Mouse (Mus musculus) intestine, embryonic 14.5 days (tissue): ENCODE results near the gene Fbf1. TPM values are rescaled to one million over a fixed set of nuclear protein-coding genes. Genes with fewer than 3 reads are reported as not detected.

ENCODE experiments used
- ATAC-seq: fragments of 200-750 bp; cut with Nextera tagmentation; replicated peaks from 2 replicates; pipeline ENCODE4 v1.8.0; 2017; ENCODE audit warnings: low read depth, moderate number of reproducible peaks, moderate TSS enrichment, moderate library complexity; ENCODE audit not compliant: low FRiP score, low TSS enrichment
- DNase-seq: peaks from one replicate; pipeline ENCODE4 v3.0.0-alpha.2; 2018; ENCODE audit warnings: low spot score
- H3K27ac ChIP-seq: fragments of 300-500 bp; sonication (generic); 2 replicates; pipeline ENCODE4 v1.5.1; 2014; ENCODE audit warnings: low read depth, mild to moderate bottlenecking, control low read depth
- H3K27me3 ChIP-seq: fragments of 300-500 bp; sonication (generic); replicated peaks from 2 replicates; pipeline ENCODE4 v1.6.1; 2014; ENCODE audit warnings: low read length, control low read depth; ENCODE audit not compliant: control insufficient read depth, insufficient read depth
- H3K36me3 ChIP-seq: fragments of 300-500 bp; sonication (generic); 2 replicates; pipeline ENCODE4 v1.6.1; 2014; ENCODE audit warnings: low read length, control low read depth; ENCODE audit not compliant: control insufficient read depth, insufficient read depth
- H3K4me1 ChIP-seq: fragments of 300-500 bp; sonication (generic); replicated peaks from 2 replicates; pipeline ENCODE4 v1.6.1; 2014; ENCODE audit warnings: low read length, control low read depth, mixed read lengths; ENCODE audit not compliant: control insufficient read depth, insufficient read depth
- H3K4me2 ChIP-seq: fragments of 300-500 bp; sonication (generic); 2 replicates; pipeline ENCODE4 v1.6.1; 2014; ENCODE audit warnings: low read length
- H3K4me3 ChIP-seq: fragments of 300-500 bp; sonication (generic); 2 replicates; pipeline ENCODE4 v1.5.1; 2014; ENCODE audit warnings: low read depth, low read length, control low read depth, mixed read lengths
- H3K9ac ChIP-seq: fragments of 300-500 bp; sonication (generic); 2 replicates; pipeline ENCODE4 v1.6.1; 2014; ENCODE audit warnings: mild to moderate bottlenecking, low read length
- H3K9me3 ChIP-seq: fragments of 300-500 bp; sonication (generic); 2 replicates; pipeline ENCODE4 v1.6.1; 2016; ENCODE audit warnings: low read length, control low read depth; ENCODE audit not compliant: control insufficient read depth
- WGBS: fragments of 180-500 bp; shearing (Covaris S2); extraction: QIAGEN DNeasy Blood & Tissue Kit; methylation state at CpG from one replicate; pipeline ENCODE4 v1.1.7; 2014; 5-methylcytosine and 5-hydroxymethylcytosine counted together
- polyA plus RNA-seq: library from polyadenylated mRNA; unstranded; fragments of >200 nt; fragmentation: Nextera tagmentation; extraction: Ambion mirVana; gene quantifications from 2 replicates; pipeline ENCODE4 v1.2.1, GENCODE M21; 2014

The Fbf1 gene
- polyA plus RNA-seq, 1 experiment from 2014 or later = 22.8 TPM

GRCm38 (mm10) chr11:116195252-116195651 lies 27.3 kb upstream of the Fbf1 start:
- DNase-seq (no peak), ATAC-seq (no peak)
- no peak overlapping the region for H3K4me3 ChIP-seq
- H3K36me3 ChIP-seq = peaks cover 11% of the 10 kb centered on the region; the same call in 1 of the 2 replicates
- no peak overlapping the region; the same call in 1 of the 2 replicates for H3K27ac ChIP-seq
- H3K27me3 ChIP-seq = no peaks in the 10 kb centered on the region
- no peak overlapping the region for H3K4me2 ChIP-seq
- WGBS = 64% methylated on average over 5 of the region's 5 CpGs
- H3K4me1 ChIP-seq = 0 out of 2 replicates have a peak, but pooled peaks cover 12% of the 10 kb centered on the region
- H3K9ac ChIP-seq = no peak overlapping the region
- no peaks in the 10 kb centered on the region for H3K9me3 ChIP-seq

- Histone ChIP-seq H3K4me2 (no peak overlapping the region), H3K4me1 (0 out of 2 replicates have a peak, but pooled peaks cover 10% of the 10 kb centered on the region), H3K27me3 (no peaks in the 10 kb centered on the region), H3K4me3 (no peak overlapping the region), H3K9ac (no peak overlapping the region), H3K27ac (no peak overlapping the region), H3K9me3 (no peaks in the 10 kb centered on the region), H3K36me3 (peaks cover 17% of the 10 kb centered on the region)
- WGBS = 91% methylated on average over 8 of the region's 8 CpGs
- ATAC-seq (no peak), DNase-seq (no peak)
Measured at GRCm38 (mm10) chr11:116194619-116195018, 26.7 kb upstream of the Fbf1 start.

- Histone ChIP-seq H3K9ac (no peak overlapping the region), H3K36me3 (peaks cover 61% of the 10 kb centered on the region), H3K9me3 (no peaks in the 10 kb centered on the region), H3K4me3 (no peak overlapping the region), H3K4me2 (no peak overlapping the region), H3K27ac (no peak overlapping the region), H3K4me1 (no peaks in the 10 kb centered on the region), H3K27me3 (no peaks in the 10 kb centered on the region)
- 60% methylated on average over 11 of the region's 11 CpGs for WGBS
- no peak for DNase-seq
- no peak for ATAC-seq
Measured at GRCm38 (mm10) chr11:116187226-116187930, 19.4 kb upstream of the Fbf1 start.

- Histone ChIP-seq H3K4me1 (no peaks in the 10 kb centered on the region), H3K9me3 (no peaks in the 10 kb centered on the region), H3K4me2 (no peak overlapping the region), H3K4me3 (no peak overlapping the region), H3K36me3 (peaks cover 70% of the 10 kb centered on the region), H3K27me3 (no peaks in the 10 kb centered on the region), H3K9ac (no peak overlapping the region), H3K27ac (no peak overlapping the region)
- WGBS = 95% methylated on average over 11 of the region's 11 CpGs
- DNase-seq = no peak
- no peak for ATAC-seq
Measured at GRCm38 (mm10) chr11:116186360-116186759, 18.4 kb upstream of the Fbf1 start.

- Histone ChIP-seq H3K9ac (no peak overlapping the region), H3K4me2 (no peak overlapping the region), H3K36me3 (peaks cover 70% of the 10 kb centered on the region), H3K9me3 (no peaks in the 10 kb centered on the region), H3K4me3 (no peak overlapping the region), H3K4me1 (no peaks in the 10 kb centered on the region), H3K27me3 (no peaks in the 10 kb centered on the region), H3K27ac (no peak overlapping the region)
- no peak for ATAC-seq
- WGBS = 89% methylated on average over 3 of the region's 3 CpGs
- DNase-seq = no peak
Measured at GRCm38 (mm10) chr11:116185836-116186235, 17.9 kb upstream of the Fbf1 start.

- Histone ChIP-seq H3K27me3 (no peaks in the 10 kb centered on the region), H3K4me2 (no peak overlapping the region), H3K9me3 (no peaks in the 10 kb centered on the region), H3K36me3 (peaks cover 82% of the 10 kb centered on the region), H3K4me1 (no peaks in the 10 kb centered on the region), H3K4me3 (no peak overlapping the region), H3K9ac (no peak overlapping the region), H3K27ac (no peak overlapping the region)
- 88% methylated on average over 20 of the region's 20 CpGs for WGBS
- no peak for DNase-seq
- ATAC-seq = no peak
Measured at GRCm38 (mm10) chr11:116178411-116179121, 10.6 kb upstream of the Fbf1 start.

- H3K9ac ChIP-seq = no peak overlapping the region
- H3K27ac ChIP-seq = no peak overlapping the region
Measured at GRCm38 (mm10) chr11:116176010-116176409, 8.0 kb upstream of the Fbf1 start.

GRCm38 (mm10) chr11:116174775-116175448 lies 6.9 kb upstream of the Fbf1 start:
- Histone ChIP-seq H3K36me3 (peaks cover 73% of the 10 kb centered on the region), H3K9me3 (no peaks in the 10 kb centered on the region), H3K4me3 (no peak overlapping the region), H3K27me3 (no peaks in the 10 kb centered on the region), H3K4me1 (no peaks in the 10 kb centered on the region), H3K9ac (no peak overlapping the region), H3K4me2 (no peak overlapping the region), H3K27ac (no peak overlapping the region)
- ATAC-seq (no peak), DNase-seq (no peak)
- 90% methylated on average over 22 of the region's 22 CpGs for WGBS

More at GRCm38 (mm10) chr11:116176010-116176409, 8.0 kb upstream of the Fbf1 start:
- H3K27me3 ChIP-seq = no peaks in the 10 kb centered on the region
- 79% methylated on average over 7 of the region's 7 CpGs for WGBS
- H3K4me3 ChIP-seq = no peak overlapping the region
- H3K4me2 ChIP-seq = no peak overlapping the region
- H3K9me3 ChIP-seq = no peaks in the 10 kb centered on the region
- ATAC-seq (no peak), DNase-seq (no peak)
- no peaks in the 10 kb centered on the region for H3K4me1 ChIP-seq
- H3K36me3 ChIP-seq = peaks cover 82% of the 10 kb centered on the region
